Mouse (Mus musculus) kidney, adult 2 months (tissue): ENCODE measurements around the gene Gm10134.

ENCODE experiments used
- CTCF ChIP-seq: fragments of 200-500 bp; conservative IDR thresholded peaks from 2 replicates; pipeline ENCODE4 v1.5.1; 2011; ENCODE audit warnings: low read depth, mild to moderate bottlenecking, control low read depth, low read length, moderate library complexity, mixed read lengths; ENCODE audit not compliant: insufficient read depth, insufficient read length
- POLR2A ChIP-seq: fragments of 200-500 bp; IDR thresholded peaks from one replicate; pipeline ENCODE4 v1.6.1; 2011; ENCODE audit warnings: low read depth, low read length, control low read depth

DNA sequence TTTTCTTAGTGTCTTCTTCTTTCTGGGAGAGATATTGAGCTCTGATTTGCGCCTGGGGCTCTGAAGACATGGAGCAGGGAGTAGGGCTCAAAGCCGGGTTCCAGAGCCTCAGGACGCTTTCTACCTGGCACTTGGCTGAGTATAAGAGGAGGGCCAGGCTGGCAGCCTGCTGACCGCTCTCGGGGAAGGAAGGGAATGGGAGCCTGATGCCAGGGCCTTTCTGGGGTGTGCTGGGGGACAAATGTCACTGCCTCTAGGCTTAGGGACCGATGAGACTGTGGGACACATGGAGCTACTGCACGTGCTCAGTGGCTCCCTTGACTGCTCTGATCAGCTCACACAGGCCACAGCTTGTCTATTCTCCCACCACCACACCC lies 22.4 kb downstream of the Gm10134 start:
- TF ChIP-seq CTCF (no peak), POLR2A (no peak)
